Mouse (Mus musculus): ENCODE data around the gene Mlkl. TPM values are rescaled to one million over a fixed set of nuclear protein-coding genes. Genes with fewer than 3 reads are reported as not detected.

The Mlkl gene
- total and polyA plus RNA-seq, 3 experiments: 0.72 to 7.9 (median 1.5) TPM

GRCm38 (mm10) chr8:111352289-111352688 lies 14.3 kb upstream of the Mlkl start:
- Histone ChIP-seq H3K9ac (ENCODE audit: insufficient read depth, low read depth) (no peak overlapping the region), H3K4me2 (ENCODE audit: insufficient read depth, low read depth, poor library complexity, severe bottlenecking) (no peak overlapping the region), H3K27me3 (replicated peaks) (peaks cover 89% of the 10 kb centered on the region), H3K4me1 (ENCODE audit: control insufficient read depth in 1 of 2, insufficient read depth in 2 of 2) (no peaks in the 10 kb centered on the region), H3K9me3 (replicated peaks; ENCODE audit: low read length) (peaks cover 13% of the 10 kb centered on the region), H3K79me2 (replicated peaks; ENCODE audit: control insufficient read depth, extremely low read depth, insufficient read depth, poor library complexity, severe bottlenecking) (no peaks in the 10 kb centered on the region), H3K4me3 (replicated peaks in 1 of 3; ENCODE audit: low read depth in 2 of 3, low read length in 2 of 3, poor library complexity in 1 of 3) (no peak overlapping the region), H3K36me3 (replicated peaks in 1 of 2; ENCODE audit: control insufficient read depth in 1 of 2, insufficient read depth in 1 of 2, low read length in 1 of 2) (no peaks in the 10 kb centered on the region), H3K27ac (ENCODE audit: insufficient read depth, low read depth) (no peak overlapping the region)
- TF ChIP-seq NELFE (IDR thresholded peaks at IDR 0.05; ENCODE audit: low read depth, low read length) (no peak), MYC (IDR thresholded peaks at IDR 0.05; ENCODE audit: low read depth, low read length) (no peak), POLR2AphosphoS2 (IDR thresholded peaks at IDR 0.05; ENCODE audit: low read depth, low read length) (no peak), CTCF (conservative IDR thresholded peaks at IDR 0.05 in 1 of 2, IDR thresholded peaks at IDR 0.05 in 1 of 2; ENCODE audit: low read depth in 2 of 2, low read length in 2 of 2) (no peak), MAX (IDR thresholded peaks at IDR 0.05; ENCODE audit: low read length) (no peak), SIN3A (IDR thresholded peaks at IDR 0.05; ENCODE audit: low read length) (no peak), ZC3H11A (IDR thresholded peaks at IDR 0.05; ENCODE audit: low read depth, low read length) (no peak), ELF1 (IDR thresholded peaks at IDR 0.05; ENCODE audit: low read depth, low read length) (no peak), MAZ (IDR thresholded peaks at IDR 0.05; ENCODE audit: low read depth, low read length) (no peak), GABPA (IDR thresholded peaks at IDR 0.05; ENCODE audit: insufficient replicate concordance, low read depth, low read length) (no peak), MEF2A (IDR thresholded peaks at IDR 0.05; ENCODE audit: borderline replicate concordance, low read depth, low read length) (no peak), SMC3 (IDR thresholded peaks at IDR 0.05; ENCODE audit: low read depth, low read length) (no peak), PAX5 (IDR thresholded peaks at IDR 0.05; ENCODE audit: low read length) (no peak), IRF4 (IDR thresholded peaks at IDR 0.05; ENCODE audit: low read depth, low read length) (no peak), E2F4 (IDR thresholded peaks at IDR 0.05; ENCODE audit: insufficient replicate concordance, low read depth, low read length) (no peak), ETS1 (conservative IDR thresholded peaks at IDR 0.05; ENCODE audit: low read depth, low read length) (no peak), POLR2A (IDR thresholded peaks at IDR 0.05; ENCODE audit: low read depth, low read length) (no peak)
- dilution Hi-C loops (cut with MboI; ENCODE audit: extremely low pct_ligation_motif_present, extremely low pct_unique_long_range_greater_than_20kb, low sequenced_read_pairs) (no loop called here), in situ Hi-C loops (cut with MboI; ENCODE audit: low pct_ligation_motif_present, low pct_unique_long_range_greater_than_20kb, low sequenced_read_pairs) (loop anchor here (5.0 kb wide), 1 partner anchor 85 kb away; no protein-coding TSS in a partner anchor)
- no peak for DNase-seq (ENCODE audit: extremely low read depth)

GRCm38 (mm10) chr8:111350577-111350976 lies 12.6 kb upstream of the Mlkl start:
- no peak for DNase-seq (ENCODE audit: extremely low read depth)

More at GRCm38 (mm10) chr8:111350577-111350976, 12.6 kb upstream of the Mlkl start:
- Histone ChIP-seq H3K4me2 (ENCODE audit: insufficient read depth, low read depth, poor library complexity, severe bottlenecking) (no peak overlapping the region), H3K4me3 (replicated peaks in 1 of 3; ENCODE audit: low read depth in 2 of 3, low read length in 2 of 3, poor library complexity in 1 of 3) (no peak overlapping the region), H3K9me3 (replicated peaks; ENCODE audit: low read length) (peaks cover 7% of the 10 kb centered on the region), H3K27me3 (replicated peaks) (peaks cover 87% of the 10 kb centered on the region), H3K4me1 (ENCODE audit: control insufficient read depth in 1 of 2, insufficient read depth in 2 of 2) (peaks cover 6% of the 10 kb centered on the region in 2 experiments; a peak in 3 of 4 replicates), H3K27ac (ENCODE audit: insufficient read depth, low read depth) (no peak overlapping the region), H3K9ac (ENCODE audit: insufficient read depth, low read depth) (no peak overlapping the region), H3K36me3 (replicated peaks in 1 of 2; ENCODE audit: control insufficient read depth in 1 of 2, insufficient read depth in 1 of 2, low read length in 1 of 2) (no peaks in the 10 kb centered on the region), H3K79me2 (replicated peaks; ENCODE audit: control insufficient read depth, extremely low read depth, insufficient read depth, poor library complexity, severe bottlenecking) (no peaks in the 10 kb centered on the region)
- dilution Hi-C loops (cut with MboI; ENCODE audit: extremely low pct_ligation_motif_present, extremely low pct_unique_long_range_greater_than_20kb, low sequenced_read_pairs) (no loop called here), in situ Hi-C loops (cut with MboI; ENCODE audit: low pct_ligation_motif_present, low pct_unique_long_range_greater_than_20kb, low sequenced_read_pairs) (loop anchor here (5.0 kb wide), 1 partner anchor 87 kb away; no protein-coding TSS in a partner anchor)
- TF ChIP-seq KAT2A (IDR thresholded peaks at IDR 0.05; ENCODE audit: insufficient replicate concordance, low read length) (no peak), CTCF (conservative IDR thresholded peaks at IDR 0.05 in 1 of 2, IDR thresholded peaks at IDR 0.05 in 1 of 2; ENCODE audit: low read depth in 2 of 2, low read length in 2 of 2) (peak in 1 of 2 experiments; percentile 61; a peak in 2 of 4 replicates)

All from CH12.LX (cell line).